Mouse (Mus musculus): Measurements from ENCODE around the gene Cep295nl. TPM values are rescaled to one million over a fixed set of nuclear protein-coding genes. Genes with fewer than 3 reads are reported as not detected.

Gene Cep295nl
- total and polyA plus RNA-seq, 2 experiments from 2014 or later: 0.21 to 0.33 TPM

- Histone ChIP-seq H3K4me2 (ENCODE audit: low read depth) (no peak overlapping the region), H3K9ac (no peak overlapping the region), H3K27ac (ENCODE audit: low read depth, low read length) (no peak overlapping the region), H3K36me3 (ENCODE audit: insufficient read depth) (no peaks in the 10 kb centered on the region), H3K4me1 (ENCODE audit: insufficient read depth) (peaks cover 4% of the 10 kb centered on the region; the same call in 1 of the 2 replicates), H3K4me3 (ENCODE audit: low read depth, low read length) (no peak overlapping the region), H3K9me3 (ENCODE audit: low read length) (no peaks in the 10 kb centered on the region), H3K27me3 (ENCODE audit: insufficient read depth, low read length) (no peaks in the 10 kb centered on the region)
- ATAC-seq (no peak), DNase-seq (no peak)
- TF ChIP-seq CTCF (IDR thresholded peaks at IDR 0.05; ENCODE audit: low read depth): no peak
- WGBS: 56% methylated on average over 6 of the region's 6 CpGs
Observed at GRCm38 (mm10) chr11:118292671-118293070, 49.6 kb downstream of the Cep295nl start.

DNA sequence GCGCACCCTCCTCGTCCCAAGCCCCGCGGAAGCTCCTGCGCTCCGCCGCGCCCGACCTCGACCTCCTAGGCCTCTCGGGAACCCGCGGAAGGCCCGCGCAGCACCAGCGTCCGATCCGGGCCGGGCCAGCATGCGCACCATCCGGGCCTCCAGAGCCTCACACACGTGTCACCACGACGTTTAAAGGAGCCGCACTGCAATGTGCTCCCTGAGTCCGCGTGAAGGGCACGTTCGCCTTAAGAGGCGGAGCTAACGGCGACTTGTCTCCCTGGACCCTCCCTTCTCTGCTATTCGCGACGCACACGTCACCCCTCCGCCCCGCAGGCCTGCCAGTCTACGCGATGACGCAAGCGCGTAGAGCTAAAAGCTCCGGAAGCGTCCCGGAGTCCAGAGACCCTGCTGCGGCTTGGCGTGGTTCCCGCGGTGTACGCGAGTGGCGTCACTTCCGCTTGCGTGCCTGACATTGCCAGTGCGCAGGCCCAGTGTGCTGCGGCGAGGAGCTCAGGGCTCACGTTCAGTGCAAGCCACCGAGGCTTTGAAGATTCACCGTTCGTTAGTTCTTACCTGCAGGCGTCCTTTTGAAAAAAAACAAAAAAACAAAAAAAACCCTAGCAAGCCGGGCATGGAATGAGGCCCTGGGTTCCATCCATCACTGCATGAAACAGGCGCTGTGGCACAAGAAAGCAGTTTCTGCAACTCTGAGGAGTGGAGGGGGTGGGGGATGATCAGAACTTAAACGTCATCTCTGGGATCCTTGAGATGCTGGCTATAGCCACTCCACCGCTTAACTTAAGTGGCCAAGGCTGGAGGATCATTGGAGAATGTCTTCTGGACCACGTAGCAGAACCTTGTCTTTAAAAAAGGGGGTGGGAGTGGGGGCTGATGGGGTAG lies 52.1 kb downstream of the Cep295nl start, which contains the start of gene Usp36:
TSS of gene Usp36 (minus strand) at position 246 of the 891 bp plus-strand sequence.
- H3K9me3 ChIP-seq (ENCODE audit: low read length): no peaks in the 10 kb centered on the region
- H3K4me1 ChIP-seq (ENCODE audit: insufficient read depth): peaks cover 4% of the 10 kb centered on the region; the same call in 1 of the 2 replicates
- 1% methylated on average over 68 of the region's 68 CpGs for WGBS
- TF ChIP-seq CTCF (IDR thresholded peaks at IDR 0.05; ENCODE audit: low read depth): no peak
- H3K9ac ChIP-seq: peak within 1 kb of the TSS; percentile 84
- ATAC-seq (peak; percentile 99), DNase-seq (peak; percentile 100)
- peak within 1 kb of the TSS; percentile 66 for H3K4me2 ChIP-seq (ENCODE audit: low read depth)
- peak within 1 kb of the TSS; percentile 81 for H3K4me3 ChIP-seq (ENCODE audit: low read depth, low read length)
- H3K27ac ChIP-seq (ENCODE audit: low read depth, low read length): peak within 1 kb of the TSS; percentile 89
- H3K36me3 ChIP-seq (ENCODE audit: insufficient read depth): peaks cover 24% of the 10 kb centered on the region
- no peaks in the 10 kb centered on the region for H3K27me3 ChIP-seq (ENCODE audit: insufficient read depth, low read length)

- Histone ChIP-seq H3K4me3 (ENCODE audit: low read depth, low read length) (peak overlapping the region; percentile 81), H3K36me3 (ENCODE audit: insufficient read depth) (peaks cover 30% of the 10 kb centered on the region), H3K9me3 (ENCODE audit: low read length) (no peaks in the 10 kb centered on the region), H3K4me2 (ENCODE audit: low read depth) (peak overlapping the region; percentile 66), H3K4me1 (ENCODE audit: insufficient read depth) (peaks cover 4% of the 10 kb centered on the region; the same call in 1 of the 2 replicates), H3K27ac (ENCODE audit: low read depth, low read length) (peak overlapping the region; percentile 88), H3K9ac (peak overlapping the region; percentile 84), H3K27me3 (ENCODE audit: insufficient read depth, low read length) (no peaks in the 10 kb centered on the region)
- ATAC-seq (peak; percentile 2), DNase-seq (no peak)
- 1% methylated on average over 22 of the region's 22 CpGs for WGBS
- TF ChIP-seq CTCF (IDR thresholded peaks at IDR 0.05; ENCODE audit: low read depth): no peak
Observed at GRCm38 (mm10) chr11:118289562-118289961, 52.7 kb downstream of the Cep295nl start.

- Histone ChIP-seq H3K27me3 (ENCODE audit: insufficient read depth, low read length) (no peaks in the 10 kb centered on the region), H3K4me2 (ENCODE audit: low read depth) (peak overlapping the region; percentile 66), H3K27ac (ENCODE audit: low read depth, low read length) (peak overlapping the region; percentile 88), H3K4me1 (ENCODE audit: insufficient read depth) (peaks cover 4% of the 10 kb centered on the region; the same call in 1 of the 2 replicates), H3K9ac (peak overlapping the region; percentile 84), H3K36me3 (ENCODE audit: insufficient read depth) (peaks cover 35% of the 10 kb centered on the region), H3K9me3 (ENCODE audit: low read length) (no peaks in the 10 kb centered on the region), H3K4me3 (ENCODE audit: low read depth, low read length) (peak overlapping the region; percentile 81)
- TF ChIP-seq CTCF (IDR thresholded peaks at IDR 0.05; ENCODE audit: low read depth): no peak
- WGBS: 2% methylated on average over 16 of the region's 16 CpGs
- DNase-seq (peak; percentile 34), ATAC-seq (no peak)
Observed at GRCm38 (mm10) chr11:118289037-118289511, 53.2 kb downstream of the Cep295nl start.

DNA sequence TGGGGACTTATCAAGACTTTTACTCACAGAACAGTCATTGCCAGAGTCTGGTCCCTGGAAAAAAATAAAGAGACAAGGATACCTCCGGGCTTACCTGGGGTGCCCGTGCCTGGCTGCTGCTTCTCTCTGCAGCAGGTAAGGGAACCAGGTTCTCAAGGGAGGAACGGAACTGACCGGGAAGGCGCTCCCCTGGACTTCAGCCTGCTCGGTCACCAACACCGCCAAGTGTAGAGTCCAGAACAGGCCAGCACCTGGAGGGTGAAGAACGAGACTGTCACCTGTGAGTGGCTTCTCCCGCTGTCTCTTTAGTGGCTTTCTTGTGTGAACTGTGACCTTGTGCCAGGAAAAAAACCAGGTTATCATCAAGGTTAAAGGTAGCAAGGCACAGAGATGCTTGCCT lies 54.7 kb downstream of the Cep295nl start:
- no peaks in the 10 kb centered on the region for H3K9me3 ChIP-seq (ENCODE audit: low read length)
- no peak overlapping the region for H3K9ac ChIP-seq
- H3K4me3 ChIP-seq (ENCODE audit: low read depth, low read length): no peak overlapping the region
- H3K4me2 ChIP-seq (ENCODE audit: low read depth): no peak overlapping the region
- no peak for ATAC-seq
- no peak for DNase-seq
- TF ChIP-seq CTCF (IDR thresholded peaks at IDR 0.05; ENCODE audit: low read depth): no peak
- peaks cover 4% of the 10 kb centered on the region; the same call in 1 of the 2 replicates for H3K4me1 ChIP-seq (ENCODE audit: insufficient read depth)
- no peaks in the 10 kb centered on the region for H3K27me3 ChIP-seq (ENCODE audit: insufficient read depth, low read length)
- WGBS: 97% methylated on average over 9 of the region's 9 CpGs
- no peak overlapping the region for H3K27ac ChIP-seq (ENCODE audit: low read depth, low read length)
- H3K36me3 ChIP-seq (ENCODE audit: insufficient read depth): peaks cover 50% of the 10 kb centered on the region

DNA sequence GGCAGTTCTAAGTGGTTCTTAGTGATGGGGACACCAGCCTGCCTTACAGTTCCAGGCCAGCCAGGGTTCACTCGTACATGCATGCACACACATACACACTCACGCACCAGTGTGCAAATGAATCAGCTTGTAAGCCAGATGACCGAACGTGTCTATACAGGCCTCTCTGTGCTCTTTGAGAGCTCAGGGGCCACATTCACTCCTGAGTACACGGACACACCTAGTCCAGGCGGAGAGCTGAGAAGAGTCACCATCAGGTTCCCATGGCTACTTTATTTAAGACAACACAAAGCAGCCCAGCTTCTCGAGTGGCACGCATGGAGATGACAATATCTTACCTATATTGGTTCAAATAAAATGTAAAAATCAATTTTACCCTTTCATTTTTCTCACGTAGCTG lies 55.9 kb downstream of the Cep295nl start:
- ATAC-seq (no peak), DNase-seq (no peak)
- Histone ChIP-seq H3K9ac (no peak overlapping the region), H3K4me3 (ENCODE audit: low read depth, low read length) (no peak overlapping the region), H3K4me1 (ENCODE audit: insufficient read depth) (peaks cover 4% of the 10 kb centered on the region; the same call in 1 of the 2 replicates), H3K27ac (ENCODE audit: low read depth, low read length) (no peak overlapping the region), H3K36me3 (ENCODE audit: insufficient read depth) (peaks cover 61% of the 10 kb centered on the region), H3K4me2 (ENCODE audit: low read depth) (no peak overlapping the region), H3K27me3 (ENCODE audit: insufficient read depth, low read length) (no peaks in the 10 kb centered on the region), H3K9me3 (ENCODE audit: low read length) (no peaks in the 10 kb centered on the region)
- no peak for TF ChIP-seq CTCF (IDR thresholded peaks at IDR 0.05; ENCODE audit: low read depth)
- WGBS: 92% methylated on average over 9 of the region's 9 CpGs

GRCm38 (mm10) chr11:118285791-118286190 lies 56.5 kb downstream of the Cep295nl start:
- Histone ChIP-seq H3K4me2 (ENCODE audit: low read depth) (no peak overlapping the region), H3K27me3 (ENCODE audit: insufficient read depth, low read length) (no peaks in the 10 kb centered on the region), H3K9ac (no peak overlapping the region), H3K36me3 (ENCODE audit: insufficient read depth) (peaks cover 66% of the 10 kb centered on the region), H3K9me3 (ENCODE audit: low read length) (no peaks in the 10 kb centered on the region), H3K4me1 (ENCODE audit: insufficient read depth) (peaks cover 4% of the 10 kb centered on the region; the same call in 1 of the 2 replicates), H3K4me3 (ENCODE audit: low read depth, low read length) (no peak overlapping the region), H3K27ac (ENCODE audit: low read depth, low read length) (no peak overlapping the region)
- TF ChIP-seq CTCF (IDR thresholded peaks at IDR 0.05; ENCODE audit: low read depth): no peak
- ATAC-seq: no peak
- 90% methylated on average over 13 of the region's 13 CpGs for WGBS
- DNase-seq: no peak

Other genes with a start within 250 kb of the Cep295nl start
- gene Dnah17, start 211.9 kb downstream of the Cep295nl start, total RNA-seq (2014; rRNA removed): 0.23 and 0.62 TPM in 2 replicates
- 0.03 and 0.17 TPM in 2 replicates for gene Dnah17, start 211.9 kb downstream of the Cep295nl start, polyA plus RNA-seq (2015; fragmentation: Nextera tagmentation; extraction: Ambion mirVana)
- gene Cyth1, start 93.9 kb downstream of the Cep295nl start, total RNA-seq (2014; rRNA removed): 64.1 and 74.1 TPM in 2 replicates
- gene Cyth1, start 93.9 kb downstream of the Cep295nl start, polyA plus RNA-seq (2015; fragmentation: Nextera tagmentation; extraction: Ambion mirVana): 23.7 and 24.2 TPM in 2 replicates
- gene Usp36, start 52.3 kb downstream of the Cep295nl start, total RNA-seq (2014; rRNA removed): 17.1 and 22.1 TPM in 2 replicates
- gene Usp36, start 52.3 kb downstream of the Cep295nl start, polyA plus RNA-seq (2015; fragmentation: Nextera tagmentation; extraction: Ambion mirVana): 6.7 and 9.5 TPM in 2 replicates
- 174 and 208 TPM in 2 replicates for gene Timp2, start 13.2 kb upstream of the Cep295nl start, total RNA-seq (2014; rRNA removed)
- gene Timp2, start 13.2 kb upstream of the Cep295nl start, polyA plus RNA-seq (2015; fragmentation: Nextera tagmentation; extraction: Ambion mirVana): 121 and 165 TPM in 2 replicates
- gene Lgals3bp, start 59.6 kb upstream of the Cep295nl start, total RNA-seq (2014; rRNA removed): 15.5 and 15.6 TPM in 2 replicates
- gene Lgals3bp, start 59.6 kb upstream of the Cep295nl start, polyA plus RNA-seq (2015; fragmentation: Nextera tagmentation; extraction: Ambion mirVana): 13.7 and 16.4 TPM in 2 replicates
- 38.6 and 52.4 TPM in 2 replicates for gene Cant1, start 76.6 kb upstream of the Cep295nl start, total RNA-seq (2014; rRNA removed)
- gene Cant1, start 76.6 kb upstream of the Cep295nl start, polyA plus RNA-seq (2015; fragmentation: Nextera tagmentation; extraction: Ambion mirVana): 27.8 and 31.6 TPM in 2 replicates
- gene C1qtnf1, start 85.7 kb upstream of the Cep295nl start, total RNA-seq (2014; rRNA removed): 5.1 and 8.5 TPM in 2 replicates
- gene C1qtnf1, start 85.7 kb upstream of the Cep295nl start, polyA plus RNA-seq (2015; fragmentation: Nextera tagmentation; extraction: Ambion mirVana): 5.4 and 5.9 TPM in 2 replicates
- 8.1 and 8.5 TPM in 2 replicates for gene Engase, start 134.3 kb upstream of the Cep295nl start, total RNA-seq (2014; rRNA removed)
- 4.2 and 5.7 TPM in 2 replicates for gene Engase, start 134.3 kb upstream of the Cep295nl start, polyA plus RNA-seq (2015; fragmentation: Nextera tagmentation; extraction: Ambion mirVana)

Data from forebrain, postnatal 0 days (tissue).